In the genomic region with DNA sequence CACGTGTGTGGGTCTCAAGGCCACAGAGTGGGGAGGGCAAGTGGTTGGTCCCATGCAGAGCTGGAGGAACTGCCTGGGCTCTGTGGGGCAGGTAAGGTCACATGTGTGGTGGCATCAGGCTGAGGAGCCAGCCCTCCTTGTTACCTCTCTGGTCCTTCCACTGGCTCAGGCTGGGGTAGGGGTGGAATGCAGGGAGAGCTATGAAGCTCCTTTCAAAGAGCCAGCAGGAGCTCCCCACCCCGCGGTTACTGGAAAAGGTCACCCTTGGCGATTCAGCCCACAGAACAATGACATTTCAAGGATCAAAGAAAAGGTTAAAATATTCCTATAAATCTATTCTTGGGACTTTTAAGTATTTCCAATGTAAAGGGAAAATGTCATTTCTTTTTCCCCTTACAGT, we compare ENCODE assay signal across 15 mouse cellular contexts.
"Had no signal": no experiment of that assay in that cellular context is flagged by ENCODE, and none has a peak within 500 bp of the region (broad histone marks: within the 10 kb centered on the region; RNA-seq: fewer than 3 reads in every experiment).

No protein-coding gene starts in this region.

- ATAC-seq: midbrain, embryonic 15.5 days had no signal

- H3K27ac ChIP-seq: kidney, postnatal 0 days; liver, embryonic 13.5 days; macrophage; midbrain, embryonic 12.5 days; midbrain, embryonic 15.5 days; neural tube, embryonic 12.5 days; neural tube, embryonic 15.5 days; stomach, embryonic 15.5 days had no signal

- H3K4me3 ChIP-seq: liver, embryonic 13.5 days; midbrain, embryonic 12.5 days; midbrain, embryonic 15.5 days; neural tube, embryonic 12.5 days; neural tube, embryonic 15.5 days; stomach, embryonic 15.5 days had no signal

- DNase-seq: kidney, postnatal 25 days; liver, embryonic 13.5 days; lung, adult 2 months; right cerebral cortex, adult 18-20 months; right cerebral cortex, postnatal 14 days; right cerebral cortex, postnatal 4 days; spleen, adult 18-20 months; thymus, postnatal 25 days had no signal
